Mouse (Mus musculus): Measurements from ENCODE around the gene Zfp710. TPM values are rescaled to one million over a fixed set of nuclear protein-coding genes. Genes with fewer than 3 reads are reported as not detected.

Zfp710 gene
- polyA plus RNA-seq, 1 experiment = 7.7 TPM

DNA sequence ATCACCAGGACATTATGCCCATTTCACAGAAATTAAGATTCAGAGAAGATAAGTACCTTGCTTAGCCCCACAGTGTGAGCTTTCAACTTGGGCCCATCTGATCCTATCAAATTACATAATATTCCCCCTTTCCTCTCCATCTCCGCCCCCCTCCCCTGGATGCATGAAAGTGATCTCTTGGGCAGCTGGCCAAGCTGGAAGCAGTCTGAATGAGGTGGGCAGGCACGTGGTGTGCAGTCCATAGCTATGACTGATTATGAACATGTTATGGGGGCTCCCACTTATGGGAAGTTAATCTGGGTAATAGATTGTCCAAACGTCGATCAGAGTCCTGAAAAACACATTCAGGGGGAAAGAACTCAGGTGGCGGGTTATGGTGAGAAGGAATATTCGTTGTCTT, 27.2 kb downstream of the Zfp710 start:
- TF ChIP-seq CTCF (IDR thresholded peaks at IDR 0.05; ENCODE audit: borderline replicate concordance, insufficient read depth, low read length) = no peak
- TF ChIP-seq POLR2A (IDR thresholded peaks at IDR 0.05; ENCODE audit: low read depth, low read length) = no peak
- H3K27ac ChIP-seq (ENCODE audit: insufficient read depth, low read length) = no peak overlapping the region
- H3K4me3 ChIP-seq (ENCODE audit: insufficient read depth, low read length) = no peak overlapping the region
- H3K4me1 ChIP-seq (ENCODE audit: control insufficient read depth, insufficient read depth, low read length) = peaks cover 11% of the 10 kb centered on the region

DNA sequence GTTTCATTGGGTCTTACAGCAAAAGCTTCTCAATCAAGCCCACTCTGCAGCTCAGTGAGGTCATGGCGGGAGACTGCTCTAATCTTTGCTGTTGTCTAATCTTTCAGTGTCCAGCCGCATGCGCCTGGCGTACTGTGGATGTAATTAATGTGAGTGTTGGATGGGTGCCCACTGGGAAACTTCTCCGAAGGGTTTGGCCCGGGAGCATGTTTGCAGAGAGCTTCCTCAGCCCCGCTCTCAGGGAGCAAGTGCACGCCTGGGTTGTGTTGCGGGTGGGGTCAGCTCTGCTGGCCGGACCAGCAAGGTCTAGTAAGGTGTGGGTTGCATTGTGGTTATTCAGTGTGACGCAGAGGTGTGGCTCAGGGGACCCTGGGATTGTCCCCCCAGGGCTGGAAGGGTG, 27.6 kb downstream of the Zfp710 start:
- TF ChIP-seq CTCF (IDR thresholded peaks at IDR 0.05; ENCODE audit: borderline replicate concordance, insufficient read depth, low read length) (no peak), POLR2A (IDR thresholded peaks at IDR 0.05; ENCODE audit: low read depth, low read length) (no peak)
- Histone ChIP-seq H3K4me1 (ENCODE audit: control insufficient read depth, insufficient read depth, low read length) (peaks cover 13% of the 10 kb centered on the region), H3K27ac (ENCODE audit: insufficient read depth, low read length) (no peak overlapping the region), H3K4me3 (ENCODE audit: insufficient read depth, low read length) (no peak overlapping the region)

DNA sequence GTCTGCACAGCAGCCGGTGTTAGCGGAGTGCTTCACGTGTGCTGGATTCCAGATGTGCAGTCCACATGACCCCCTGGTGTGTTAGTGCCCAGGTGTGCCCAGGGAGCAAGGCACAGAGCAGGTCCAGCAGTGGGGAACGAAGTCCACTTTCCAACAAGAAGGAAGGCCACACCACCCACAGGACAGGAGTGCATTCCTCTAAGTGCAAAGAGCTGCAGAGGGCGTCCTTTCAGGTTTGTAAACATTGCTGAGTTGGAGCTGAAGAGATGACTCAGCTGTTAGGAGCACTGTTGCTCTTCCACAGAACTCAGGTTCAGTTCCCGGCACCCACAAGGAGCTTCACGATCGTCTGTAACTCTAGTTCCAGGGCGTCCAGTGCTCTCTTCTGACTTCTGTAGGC, 28.5 kb downstream of the Zfp710 start:
- peaks cover 13% of the 10 kb centered on the region for H3K4me1 ChIP-seq (ENCODE audit: control insufficient read depth, insufficient read depth, low read length)
- no peak overlapping the region for H3K4me3 ChIP-seq (ENCODE audit: insufficient read depth, low read length)
- TF ChIP-seq POLR2A (IDR thresholded peaks at IDR 0.05; ENCODE audit: low read depth, low read length) (no peak), CTCF (IDR thresholded peaks at IDR 0.05; ENCODE audit: borderline replicate concordance, insufficient read depth, low read length) (no peak)
- no peak overlapping the region for H3K27ac ChIP-seq (ENCODE audit: insufficient read depth, low read length)

DNA sequence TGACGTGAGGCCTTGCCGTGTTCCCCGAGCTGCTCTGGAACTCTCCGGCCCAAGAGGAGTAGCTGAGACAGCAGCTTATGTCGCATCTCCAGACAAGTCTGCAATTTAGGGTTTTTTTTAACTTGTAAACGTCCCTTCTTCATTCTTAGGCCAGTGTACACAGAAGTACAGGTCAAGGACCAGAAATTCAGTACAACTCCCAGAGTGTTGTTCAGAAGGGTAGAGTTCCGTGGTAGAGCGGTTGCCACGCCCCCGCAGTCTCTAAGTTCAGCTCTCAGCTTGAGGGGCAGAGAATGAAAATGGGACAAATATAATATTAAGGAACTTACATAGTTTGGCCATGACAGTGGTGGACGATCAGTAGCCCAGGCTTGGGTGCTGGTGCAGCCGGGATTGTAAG, 31.2 kb downstream of the Zfp710 start:
- no peak overlapping the region for H3K27ac ChIP-seq (ENCODE audit: insufficient read depth, low read length)
- TF ChIP-seq CTCF (IDR thresholded peaks at IDR 0.05; ENCODE audit: borderline replicate concordance, insufficient read depth, low read length) (no peak), POLR2A (IDR thresholded peaks at IDR 0.05; ENCODE audit: low read depth, low read length) (no peak)
- H3K4me1 ChIP-seq (ENCODE audit: control insufficient read depth, insufficient read depth, low read length) = peaks cover 13% of the 10 kb centered on the region
- no peak overlapping the region for H3K4me3 ChIP-seq (ENCODE audit: insufficient read depth, low read length)

DNA sequence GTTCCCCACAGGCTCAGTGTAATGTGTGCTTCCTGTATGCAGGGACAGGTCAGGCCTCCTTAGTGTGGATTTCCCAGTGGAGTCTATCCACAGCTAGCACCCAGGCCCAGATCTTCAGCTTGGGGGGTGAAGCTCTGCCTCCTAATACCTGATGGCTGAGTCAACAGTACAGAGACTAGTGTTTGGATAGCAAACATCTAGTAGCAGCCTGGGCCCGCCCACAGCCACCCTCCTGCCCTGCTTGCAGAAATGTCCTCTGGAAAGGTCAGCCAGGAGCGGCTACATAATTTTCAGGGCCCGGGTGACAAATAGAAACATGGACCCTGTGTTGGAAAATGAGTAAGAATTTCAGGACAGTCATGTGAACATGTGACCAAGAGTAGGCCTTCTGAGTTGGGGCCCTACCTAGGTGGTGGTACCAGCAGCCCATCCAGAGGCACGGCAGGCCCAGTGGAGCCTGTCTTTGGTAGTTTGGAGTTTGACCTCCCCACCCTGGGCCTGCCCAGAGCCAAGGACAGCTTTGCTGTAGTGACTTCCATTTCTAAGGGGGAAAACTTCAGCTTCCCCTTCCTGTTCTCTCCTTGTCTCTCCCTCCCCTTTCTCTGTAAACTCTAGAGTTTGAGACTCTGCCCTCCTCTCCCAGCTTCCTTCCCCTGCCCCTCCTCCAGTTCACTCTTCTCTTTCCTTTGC, 32.5 kb downstream of the Zfp710 start:
- TF ChIP-seq CTCF (IDR thresholded peaks at IDR 0.05; ENCODE audit: borderline replicate concordance, insufficient read depth, low read length) (no peak), POLR2A (IDR thresholded peaks at IDR 0.05; ENCODE audit: low read depth, low read length) (no peak)
- Histone ChIP-seq H3K4me3 (ENCODE audit: insufficient read depth, low read length) (no peak overlapping the region), H3K4me1 (ENCODE audit: control insufficient read depth, insufficient read depth, low read length) (peaks cover 8% of the 10 kb centered on the region), H3K27ac (ENCODE audit: insufficient read depth, low read length) (no peak overlapping the region)

DNA sequence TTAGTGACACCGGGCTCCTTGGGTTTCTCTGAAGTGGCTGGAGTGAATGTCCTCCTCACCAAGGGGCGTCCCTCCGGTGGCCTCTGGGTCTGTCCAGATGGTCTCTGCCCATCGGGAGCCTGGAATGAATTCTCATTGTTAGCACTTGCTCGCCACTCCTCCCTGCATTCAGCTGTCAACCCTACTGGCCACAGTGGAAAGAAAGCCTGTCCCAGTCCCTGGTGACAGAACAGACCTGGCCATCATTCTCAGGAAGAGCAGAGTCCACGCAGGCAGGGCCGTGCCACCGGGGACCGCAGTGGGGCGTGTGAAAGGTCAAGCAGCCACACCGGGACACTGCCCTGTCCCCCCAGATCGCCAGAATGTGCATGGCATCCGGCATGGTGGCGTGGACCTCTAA, 33.2 kb downstream of the Zfp710 start:
- Histone ChIP-seq H3K27ac (ENCODE audit: insufficient read depth, low read length) (no peak overlapping the region), H3K4me3 (ENCODE audit: insufficient read depth, low read length) (no peak overlapping the region), H3K4me1 (ENCODE audit: control insufficient read depth, insufficient read depth, low read length) (peaks cover 4% of the 10 kb centered on the region)
- no peak for TF ChIP-seq CTCF (IDR thresholded peaks at IDR 0.05; ENCODE audit: borderline replicate concordance, insufficient read depth, low read length)
- TF ChIP-seq POLR2A (IDR thresholded peaks at IDR 0.05; ENCODE audit: low read depth, low read length) = no peak

DNA sequence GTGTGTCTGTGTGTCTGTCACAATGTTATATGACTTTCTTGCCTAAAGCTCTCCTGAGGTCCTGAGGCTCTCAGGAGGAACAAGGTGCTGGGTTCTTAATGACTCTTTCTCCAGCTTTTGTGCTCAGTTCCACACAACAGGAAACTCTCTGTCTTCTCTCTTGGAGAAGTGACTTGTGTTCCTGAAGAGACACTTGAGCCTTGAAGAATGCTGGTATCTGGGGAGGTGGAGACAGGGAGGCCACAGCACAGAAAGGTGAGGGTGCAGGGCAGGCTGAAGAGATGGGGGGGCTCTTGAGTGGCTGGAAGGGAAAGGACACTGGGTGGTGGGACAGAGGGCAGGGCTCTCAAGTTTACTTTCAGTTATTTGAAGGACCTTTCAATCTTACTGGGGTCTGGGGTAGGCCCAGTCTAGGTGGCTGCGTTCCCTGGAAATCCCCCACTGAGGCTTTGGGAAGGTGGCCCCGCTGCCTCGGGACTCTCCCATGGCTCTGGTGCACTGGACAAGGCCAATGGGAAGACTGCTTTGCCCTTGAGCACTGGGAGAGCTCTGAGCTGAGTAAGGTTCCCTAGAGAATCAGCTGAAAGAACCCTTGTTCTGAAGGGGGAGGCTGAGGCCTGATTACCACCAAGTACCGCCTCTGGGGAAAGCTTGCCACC, 33.9 kb downstream of the Zfp710 start:
- Histone ChIP-seq H3K27ac (ENCODE audit: insufficient read depth, low read length) (no peak overlapping the region), H3K4me1 (ENCODE audit: control insufficient read depth, insufficient read depth, low read length) (peaks cover 4% of the 10 kb centered on the region), H3K4me3 (ENCODE audit: insufficient read depth, low read length) (no peak overlapping the region)
- TF ChIP-seq CTCF (IDR thresholded peaks at IDR 0.05; ENCODE audit: borderline replicate concordance, insufficient read depth, low read length) = no peak
- no peak for TF ChIP-seq POLR2A (IDR thresholded peaks at IDR 0.05; ENCODE audit: low read depth, low read length)

DNA sequence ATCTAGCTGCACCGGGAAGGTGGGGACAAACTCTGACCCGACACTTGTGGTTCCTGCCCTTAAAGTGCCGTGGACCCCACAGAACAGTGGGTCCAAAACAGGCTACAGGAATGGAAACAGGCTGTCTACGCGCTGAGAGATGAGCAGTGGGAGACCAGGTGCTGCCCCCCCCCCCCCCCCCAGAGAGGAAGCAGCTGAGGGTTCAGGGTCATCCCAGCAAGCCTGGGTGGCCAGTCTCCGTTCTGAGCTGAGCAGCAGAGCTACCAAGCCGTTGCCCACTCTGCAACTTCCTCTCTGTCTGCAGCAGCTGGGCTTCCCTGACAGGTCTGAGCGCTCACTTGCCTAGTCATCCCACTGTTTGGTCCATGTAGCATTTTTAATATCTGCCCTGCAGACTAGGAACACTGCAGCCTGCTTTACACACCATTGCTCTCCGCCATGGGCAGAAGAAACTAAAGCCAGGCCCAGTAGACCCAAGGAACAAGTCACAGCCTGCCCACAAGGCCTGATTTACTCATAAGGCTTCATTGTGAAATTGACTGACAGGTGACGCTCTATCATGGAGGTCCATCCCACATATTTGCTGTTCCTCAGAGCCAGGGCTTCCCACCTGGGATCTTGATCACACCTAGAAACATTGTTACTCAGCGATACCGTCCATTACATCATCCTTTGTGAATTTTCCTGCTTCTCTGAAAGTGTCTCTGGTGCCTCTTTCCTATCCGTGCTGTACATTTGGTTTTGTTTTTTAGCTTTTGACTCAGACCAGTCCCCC, 34.6 kb downstream of the Zfp710 start:
- Histone ChIP-seq H3K27ac (ENCODE audit: insufficient read depth, low read length) (no peak overlapping the region), H3K4me1 (ENCODE audit: control insufficient read depth, insufficient read depth, low read length) (peaks cover 4% of the 10 kb centered on the region), H3K4me3 (ENCODE audit: insufficient read depth, low read length) (no peak overlapping the region)
- TF ChIP-seq POLR2A (IDR thresholded peaks at IDR 0.05; ENCODE audit: low read depth, low read length) (no peak), CTCF (IDR thresholded peaks at IDR 0.05; ENCODE audit: borderline replicate concordance, insufficient read depth, low read length) (no peak)

DNA sequence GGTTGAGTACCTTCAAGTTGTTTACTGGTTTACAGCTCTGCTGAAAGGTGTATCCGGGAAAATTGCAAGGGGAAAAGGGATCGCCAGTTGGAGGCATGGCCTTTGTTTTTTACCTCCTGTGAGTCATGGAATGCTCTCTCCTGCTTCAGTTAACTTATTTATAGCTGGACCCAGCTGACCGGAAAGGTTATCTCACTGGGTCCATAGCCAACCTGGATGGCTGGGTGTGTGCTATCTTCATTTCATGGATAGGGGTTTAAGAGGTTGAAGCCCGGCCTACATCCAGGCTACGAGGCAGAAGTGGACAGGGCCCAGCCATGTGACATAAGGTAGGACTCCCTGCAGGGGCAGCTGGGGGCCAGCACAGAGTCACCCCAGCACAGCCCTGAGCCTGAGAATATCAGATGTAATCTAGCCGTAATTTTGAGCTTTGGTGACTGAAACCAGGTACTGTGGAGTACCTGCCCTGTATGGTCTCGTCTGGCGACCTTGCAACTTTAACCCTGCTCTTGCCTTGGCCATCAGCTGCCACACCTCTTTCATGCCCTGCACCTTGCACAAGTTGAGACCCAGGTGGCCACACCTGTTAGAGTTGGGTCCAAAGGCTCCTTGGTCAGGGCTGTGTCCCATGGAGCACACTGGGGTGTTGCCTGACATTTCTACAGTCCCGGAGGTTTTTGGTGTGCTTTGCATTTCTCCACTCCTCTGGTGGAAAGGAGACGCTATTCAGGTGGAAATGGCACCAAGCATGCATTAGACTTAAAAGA, 35.6 kb downstream of the Zfp710 start:
- Histone ChIP-seq H3K4me3 (ENCODE audit: insufficient read depth, low read length) (no peak overlapping the region), H3K4me1 (ENCODE audit: control insufficient read depth, insufficient read depth, low read length) (peaks cover 4% of the 10 kb centered on the region), H3K27ac (ENCODE audit: insufficient read depth, low read length) (no peak overlapping the region)
- TF ChIP-seq POLR2A (IDR thresholded peaks at IDR 0.05; ENCODE audit: low read depth, low read length) (no peak), CTCF (IDR thresholded peaks at IDR 0.05; ENCODE audit: borderline replicate concordance, insufficient read depth, low read length) (no peak)
